Comparison of ENCODE assay signal across 26 mouse cellular contexts in genomic region chr5:24539571-24540296, GRCm38 (mm10). TPM values are rescaled to one million over a fixed set of nuclear protein-coding genes. Genes with fewer than 3 reads are reported as not detected.
A peak's percentile ranks its signal among the peaks of the same experiment; 100 is the strongest.
DNase-seq lines count a peak whose midpoint lies in the region; ATAC-seq lines count a peak whose summit lies in the region.
"Had no signal": no experiment of that assay in that cellular context is flagged by ENCODE, and none has a peak within 500 bp of the region (broad histone marks: within the 10 kb centered on the region; RNA-seq: fewer than 3 reads in every experiment).

No protein-coding gene starts in this region.

- H3K27me3 ChIP-seq in forebrain, embryonic 10.5 days (ENCODE audit: poor library complexity, severe bottlenecking), result peaks cover 28% of the 10 kb centered on the region
- H3K27me3 ChIP-seq in forebrain, embryonic 11.5 days (ENCODE audit: control insufficient read depth, insufficient read depth, low read length), result no peaks in the 10 kb centered on the region
- H3K27me3 ChIP-seq in heart, embryonic 11.5 days (ENCODE audit: control insufficient read depth, insufficient read depth, low read length), result peaks cover 3% of the 10 kb centered on the region
- peaks cover 33% of the 10 kb centered on the region for H3K27me3 ChIP-seq in limb, embryonic 12.5 days
- H3K27me3 ChIP-seq in limb, embryonic 10.5 days (ENCODE audit: low read depth, poor library complexity, severe bottlenecking), result peaks cover 51% of the 10 kb centered on the region
- no peaks in the 10 kb centered on the region for H3K27me3 ChIP-seq in stomach, embryonic 16.5 days (ENCODE audit: control insufficient read depth, insufficient read depth, low read length)

- no peak overlapping the region for H3K9ac ChIP-seq in forebrain, embryonic 11.5 days (ENCODE audit: low read length)
- no peak overlapping the region for H3K9ac ChIP-seq in heart, embryonic 11.5 days (ENCODE audit: low read depth, low read length)
- no peak overlapping the region for H3K9ac ChIP-seq in limb, embryonic 12.5 days (replicated peaks)
- no peak overlapping the region for H3K9ac ChIP-seq in stomach, embryonic 16.5 days (ENCODE audit: low read length)
- H3K9ac ChIP-seq: forebrain, postnatal 0 days; hindbrain, embryonic 13.5 days; neural tube, embryonic 13.5 days had no signal

- no peaks in the 10 kb centered on the region for H3K9me3 ChIP-seq in forebrain, embryonic 10.5 days
- no peaks in the 10 kb centered on the region for H3K9me3 ChIP-seq in forebrain, embryonic 11.5 days (ENCODE audit: control insufficient read depth, low read length)
- H3K9me3 ChIP-seq in heart, embryonic 11.5 days (replicated peaks; ENCODE audit: control insufficient read depth, low read length), result no peaks in the 10 kb centered on the region
- H3K9me3 ChIP-seq in limb, embryonic 12.5 days, result no peaks in the 10 kb centered on the region
- no peaks in the 10 kb centered on the region for H3K9me3 ChIP-seq in limb, embryonic 10.5 days (replicated peaks)
- H3K9me3 ChIP-seq in stomach, embryonic 16.5 days (replicated peaks; ENCODE audit: control insufficient read depth, low read length), result no peaks in the 10 kb centered on the region
- H3K9me3 ChIP-seq: hindbrain, embryonic 13.5 days; neural tube, embryonic 13.5 days had no signal

- H3K4me2 ChIP-seq in forebrain, embryonic 11.5 days (ENCODE audit: low read depth, low read length, severe bottlenecking), result no peak overlapping the region
- H3K4me2 ChIP-seq in heart, embryonic 11.5 days, result peak overlapping the region; percentile 68
- peak overlapping the region; percentile 47; the same call in 1 of the 2 replicates for H3K4me2 ChIP-seq in limb, embryonic 12.5 days
- H3K4me2 ChIP-seq in stomach, embryonic 16.5 days (ENCODE audit: low read depth, low read length), result no peak overlapping the region
- H3K4me2 ChIP-seq: hindbrain, embryonic 13.5 days had no signal

- H3K4me1 ChIP-seq in forebrain, embryonic 10.5 days, result peaks cover 32% of the 10 kb centered on the region
- H3K4me1 ChIP-seq in forebrain, embryonic 11.5 days (replicated peaks; ENCODE audit: control insufficient read depth, insufficient read depth, low read length), result no peaks in the 10 kb centered on the region
- H3K4me1 ChIP-seq in heart, embryonic 11.5 days (ENCODE audit: control insufficient read depth, insufficient read depth, low read length), result peaks cover 16% of the 10 kb centered on the region
- H3K4me1 ChIP-seq in limb, embryonic 12.5 days (replicated peaks), result peaks cover 31% of the 10 kb centered on the region
- peaks cover 18% of the 10 kb centered on the region for H3K4me1 ChIP-seq in limb, embryonic 10.5 days
- peaks cover 13% of the 10 kb centered on the region for H3K4me1 ChIP-seq in stomach, embryonic 16.5 days (ENCODE audit: control insufficient read depth, insufficient read depth, low read length)

- intact Hi-C loops in heart, postnatal 14 days (cut with DNase I), result no loop called here

- 0 out of 2 replicates have a peak overlapping the region, but pooled peaks have one; percentile 27 for H3K27ac ChIP-seq in forebrain, embryonic 10.5 days
- no peak overlapping the region for H3K27ac ChIP-seq in forebrain, embryonic 11.5 days (ENCODE audit: low read depth, low read length)
- no peak overlapping the region for H3K27ac ChIP-seq in heart, embryonic 11.5 days (ENCODE audit: low read depth, low read length)
- H3K27ac ChIP-seq in limb, embryonic 12.5 days, result 0 out of 2 replicates have a peak overlapping the region, but pooled peaks have one; percentile 70
- no peak overlapping the region for H3K27ac ChIP-seq in limb, embryonic 10.5 days
- no peak overlapping the region for H3K27ac ChIP-seq in stomach, embryonic 16.5 days (ENCODE audit: low read length)
- H3K27ac ChIP-seq: hindbrain, embryonic 13.5 days; neural tube, embryonic 13.5 days had no signal

- no peak for DNase-seq in forebrain, embryonic 10.5 days (ENCODE audit: extremely low spot score, low spot score)
- DNase-seq in forebrain, embryonic 11.5 days (ENCODE audit: low spot score), result no peak
- no peak for DNase-seq in heart, postnatal 14 days
- DNase-seq in limb, embryonic 10.5 days (ENCODE audit: low spot score), result no peak
- no peak for DNase-seq in layer of hippocampus, adult 8-10 months (ENCODE audit: low spot score in 2 of 2)
- DNase-seq: cerebellum, adult 11 months; cerebellum, postnatal 14 days; forebrain, postnatal 0 days; kidney, adult 8-10 months; liver, postnatal 0 days; lung, postnatal 14 days; midbrain, embryonic 14.5 days; thymus, postnatal 36 days had no signal

- H3K36me3 ChIP-seq in forebrain, embryonic 10.5 days (replicated peaks), result no peaks in the 10 kb centered on the region
- H3K36me3 ChIP-seq in forebrain, embryonic 11.5 days (ENCODE audit: control insufficient read depth, insufficient read depth, low read length), result no peaks in the 10 kb centered on the region
- no peaks in the 10 kb centered on the region for H3K36me3 ChIP-seq in heart, embryonic 11.5 days (ENCODE audit: control insufficient read depth, insufficient read depth, low read length)
- no peaks in the 10 kb centered on the region for H3K36me3 ChIP-seq in limb, embryonic 12.5 days
- no peaks in the 10 kb centered on the region for H3K36me3 ChIP-seq in limb, embryonic 10.5 days
- H3K36me3 ChIP-seq in stomach, embryonic 16.5 days (ENCODE audit: control insufficient read depth, insufficient read depth, low read length), result no peaks in the 10 kb centered on the region
- H3K36me3 ChIP-seq: hindbrain, embryonic 13.5 days; neural tube, embryonic 13.5 days had no signal

- 86% methylated on average over 22 of the region's 22 CpGs for WGBS in forebrain, embryonic 10.5 days
- 86% methylated on average over 22 of the region's 22 CpGs for WGBS in forebrain, embryonic 11.5 days
- 75% methylated on average over 22 of the region's 22 CpGs for WGBS in heart, embryonic 11.5 days (ENCODE audit: insufficient replicate concordance)
- 74% methylated on average over 22 of the region's 22 CpGs for WGBS in limb, embryonic 12.5 days
- 83% methylated on average over 22 of the region's 22 CpGs for WGBS in limb, embryonic 10.5 days
- 81% methylated on average over 22 of the region's 22 CpGs for WGBS in stomach, embryonic 16.5 days

- no peak overlapping the region for H3K4me3 ChIP-seq in forebrain, embryonic 10.5 days
- H3K4me3 ChIP-seq in forebrain, embryonic 11.5 days (ENCODE audit: low read depth, low read length), result no peak overlapping the region
- H3K4me3 ChIP-seq in heart, embryonic 11.5 days (ENCODE audit: low read depth, low read length), result no peak overlapping the region
- no peak overlapping the region for H3K4me3 ChIP-seq in limb, embryonic 12.5 days (replicated peaks)
- no peak overlapping the region for H3K4me3 ChIP-seq in limb, embryonic 10.5 days
- no peak overlapping the region for H3K4me3 ChIP-seq in stomach, embryonic 16.5 days (replicated peaks; ENCODE audit: low read length)
- H3K4me3 ChIP-seq: hindbrain, embryonic 13.5 days; neural tube, embryonic 13.5 days had no signal

- ATAC-seq in forebrain, embryonic 11.5 days (replicated peaks; ENCODE audit: low FRiP score), result no peak
- ATAC-seq in heart, embryonic 11.5 days (replicated peaks; ENCODE audit: insufficient number of reproducible peaks, low FRiP score, low TSS enrichment), result no peak
- ATAC-seq in limb, embryonic 12.5 days (ENCODE audit: insufficient number of reproducible peaks, insufficient read depth, low FRiP score, low TSS enrichment, low read depth), result no peak
- ATAC-seq in stomach, embryonic 16.5 days (ENCODE audit: insufficient read depth, low FRiP score), result 0 out of 2 replicates have a peak, but pooled peaks have one; percentile 6
- ATAC-seq: forebrain, postnatal 0 days; Patski had no signal

RNA-seq across cellular contexts. Expression of gene Asb10, which starts 1.0 kb away (rescaled TPM):
- polyA plus RNA-seq in forebrain, embryonic 10.5 days (2016; fragmentation: Nextera tagmentation; extraction: Ambion mirVana), result 0.09 and 0.15 TPM in 2 replicates
- 0.11 TPM in 1 of 2 replicates, not detected in the other for polyA plus RNA-seq in forebrain, embryonic 11.5 days (2014; fragmentation: Nextera tagmentation; extraction: Ambion mirVana)
- 3.2 and 3.4 TPM in 2 replicates for polyA plus RNA-seq in heart, embryonic 11.5 days (2014; fragmentation: Nextera tagmentation; extraction: Ambion mirVana)
- total RNA-seq in heart, postnatal 14 days (2021), result 10 to 100 TPM; 70.2 to 72.5 TPM
- 0.72 and 1.1 TPM in 2 replicates for polyA plus RNA-seq in limb, embryonic 12.5 days (2016; fragmentation: Nextera tagmentation; extraction: Ambion mirVana)
- polyA plus RNA-seq in limb, embryonic 10.5 days (2016; fragmentation: Nextera tagmentation; extraction: Ambion mirVana), result 0.13 and 0.15 TPM in 2 replicates
- 0.24 and 0.58 TPM in 2 replicates for polyA plus RNA-seq in stomach, embryonic 16.5 days (2015; fragmentation: Nextera tagmentation; extraction: Ambion mirVana)
- total RNA-seq in layer of hippocampus, adult 8-10 months (2022), result 1 to 10 TPM in 2 of 4 experiments, under 1 TPM in 2; 0.19 to 5.8 (median 3.0) TPM
- total RNA-seq: liver, adult 2 months had no signal
- polyA plus RNA-seq: Patski had no signal

RNA-seq across cellular contexts. Expression of gene Gbx1, which starts 12.7 kb away (rescaled TPM):
- polyA plus RNA-seq in forebrain, embryonic 10.5 days (2016; fragmentation: Nextera tagmentation; extraction: Ambion mirVana), result 0.09 and 0.21 TPM in 2 replicates
- 0.64 and 0.79 TPM in 2 replicates for polyA plus RNA-seq in forebrain, embryonic 11.5 days (2014; fragmentation: Nextera tagmentation; extraction: Ambion mirVana)
- 0.04 TPM in 1 of 2 replicates, not detected in the other for polyA plus RNA-seq in heart, embryonic 11.5 days (2014; fragmentation: Nextera tagmentation; extraction: Ambion mirVana)
- not detected for total RNA-seq in heart, postnatal 14 days (2021)
- 0.05 TPM in 1 of 2 replicates, not detected in the other for polyA plus RNA-seq in limb, embryonic 12.5 days (2016; fragmentation: Nextera tagmentation; extraction: Ambion mirVana)
- polyA plus RNA-seq in limb, embryonic 10.5 days (2016; fragmentation: Nextera tagmentation; extraction: Ambion mirVana), result 0.04 TPM in 1 of 2 replicates, not detected in the other
- not detected in 2 replicates for polyA plus RNA-seq in stomach, embryonic 16.5 days (2015; fragmentation: Nextera tagmentation; extraction: Ambion mirVana)
- total RNA-seq in layer of hippocampus, adult 8-10 months (2022), result not detected
- total RNA-seq: gastrocnemius, postnatal 36 days; liver, adult 2 months had no signal
- polyA plus RNA-seq: liver, adult 2 months; liver, postnatal 0 days; Patski; small intestine, adult 2 months had no signal

RNA-seq across cellular contexts. Expression of gene 4931409K22Rik, which starts 16.9 kb away (rescaled TPM):
- 0.06 TPM in 1 of 2 replicates, not detected in the other for polyA plus RNA-seq in forebrain, embryonic 10.5 days (2016; fragmentation: Nextera tagmentation; extraction: Ambion mirVana)
- 0.20 TPM in 1 of 2 replicates, not detected in the other for polyA plus RNA-seq in forebrain, embryonic 11.5 days (2014; fragmentation: Nextera tagmentation; extraction: Ambion mirVana)
- polyA plus RNA-seq in heart, embryonic 11.5 days (2014; fragmentation: Nextera tagmentation; extraction: Ambion mirVana), result not detected in 2 replicates
- total RNA-seq in heart, postnatal 14 days (2021), result not detected
- 0.06 and 0.19 TPM in 2 replicates for polyA plus RNA-seq in limb, embryonic 12.5 days (2016; fragmentation: Nextera tagmentation; extraction: Ambion mirVana)
- polyA plus RNA-seq in limb, embryonic 10.5 days (2016; fragmentation: Nextera tagmentation; extraction: Ambion mirVana), result 0.05 TPM in 1 of 2 replicates, not detected in the other
- polyA plus RNA-seq in stomach, embryonic 16.5 days (2015; fragmentation: Nextera tagmentation; extraction: Ambion mirVana), result 0.13 TPM in 1 of 2 replicates, not detected in the other
- total RNA-seq in layer of hippocampus, adult 8-10 months (2022), result under 1 TPM in 1 of 4 experiments, not detected in 3; 0.36 TPM
- total RNA-seq: adrenal gland, postnatal 10 days; forebrain, postnatal 0 days; gastrocnemius, postnatal 36 days; layer of hippocampus, postnatal 25 days; liver, adult 2 months had no signal
- polyA plus RNA-seq: embryonic facial prominence, embryonic 14.5 days; large intestine, adult 2 months; liver, adult 2 months; liver, postnatal 0 days; midbrain, embryonic 14.5 days; Patski; small intestine, adult 2 months had no signal

RNA-seq across cellular contexts. Expression of gene Abcf2, which starts 37.5 kb away (rescaled TPM):
- 193 and 197 TPM in 2 replicates for polyA plus RNA-seq in forebrain, embryonic 10.5 days (2016; fragmentation: Nextera tagmentation; extraction: Ambion mirVana)
- polyA plus RNA-seq in forebrain, embryonic 11.5 days (2014; fragmentation: Nextera tagmentation; extraction: Ambion mirVana), result 153 and 165 TPM in 2 replicates
- 75.6 and 78.6 TPM in 2 replicates for polyA plus RNA-seq in heart, embryonic 11.5 days (2014; fragmentation: Nextera tagmentation; extraction: Ambion mirVana)
- 10 to 100 TPM; 44.0 to 45.7 TPM for total RNA-seq in heart, postnatal 14 days (2021)
- polyA plus RNA-seq in limb, embryonic 12.5 days (2016; fragmentation: Nextera tagmentation; extraction: Ambion mirVana), result 131 and 134 TPM in 2 replicates
- 177 and 197 TPM in 2 replicates for polyA plus RNA-seq in limb, embryonic 10.5 days (2016; fragmentation: Nextera tagmentation; extraction: Ambion mirVana)
- polyA plus RNA-seq in stomach, embryonic 16.5 days (2015; fragmentation: Nextera tagmentation; extraction: Ambion mirVana), result 81.7 and 81.9 TPM in 2 replicates
- 10 to 100 TPM; 75.3 to 86.0 (median 78.3) TPM for total RNA-seq in layer of hippocampus, adult 8-10 months (2022)

RNA-seq across cellular contexts. Expression of gene Chpf2, which starts 46.8 kb away (rescaled TPM):
- polyA plus RNA-seq in forebrain, embryonic 10.5 days (2016; fragmentation: Nextera tagmentation; extraction: Ambion mirVana), result 15.1 and 16.0 TPM in 2 replicates
- polyA plus RNA-seq in forebrain, embryonic 11.5 days (2014; fragmentation: Nextera tagmentation; extraction: Ambion mirVana), result 11.4 and 11.5 TPM in 2 replicates
- 8.1 and 9.8 TPM in 2 replicates for polyA plus RNA-seq in heart, embryonic 11.5 days (2014; fragmentation: Nextera tagmentation; extraction: Ambion mirVana)
- total RNA-seq in heart, postnatal 14 days (2021), result 10 to 100 TPM; 12.4 to 14.3 TPM
- polyA plus RNA-seq in limb, embryonic 12.5 days (2016; fragmentation: Nextera tagmentation; extraction: Ambion mirVana), result 20.1 and 24.0 TPM in 2 replicates
- 15.1 and 19.0 TPM in 2 replicates for polyA plus RNA-seq in limb, embryonic 10.5 days (2016; fragmentation: Nextera tagmentation; extraction: Ambion mirVana)
- 21.8 and 23.9 TPM in 2 replicates for polyA plus RNA-seq in stomach, embryonic 16.5 days (2015; fragmentation: Nextera tagmentation; extraction: Ambion mirVana)
- 10 to 100 TPM; 68.4 to 78.7 (median 75.5) TPM for total RNA-seq in layer of hippocampus, adult 8-10 months (2022)

Comparison
In these comparisons a context has a peak if more than half of its experiments do, and no peak if none do; other contexts are left out.
1. H3K27ac ChIP-seq: peak in forebrain, embryonic 10.5 days (single experiment) and limb, embryonic 12.5 days (single experiment); none in forebrain, embryonic 11.5 days (single experiment), heart, embryonic 11.5 days (single experiment), limb, embryonic 10.5 days (single experiment) and stomach, embryonic 16.5 days (single experiment).
2. H3K4me2 ChIP-seq: peak in heart, embryonic 11.5 days (single experiment) and limb, embryonic 12.5 days (single experiment); none in forebrain, embryonic 11.5 days (single experiment) and stomach, embryonic 16.5 days (single experiment).